Mouse (Mus musculus) ovary, postnatal 14 days (tissue): ENCODE results near the gene Tspan9.

Source experiments
- DNase-seq: peaks from one replicate; pipeline ENCODE4 v3.0.0; 2022; ENCODE audit warnings: low spot score

Tspan9 gene

GRCm38 (mm10) chr6:128036597-128036996 is 106.8 kb downstream of the Tspan9 start:
- DNase-seq, result no peak

- DNase-seq, result no peak
Observed at GRCm38 (mm10) chr6:128035930-128036309, 107.5 kb downstream of the Tspan9 start.

- DNase-seq, result no peak
Observed at GRCm38 (mm10) chr6:128035250-128035929, 108.0 kb downstream of the Tspan9 start.

GRCm38 (mm10) chr6:128034317-128035249 is 108.8 kb downstream of the Tspan9 start:
- DNase-seq, result peak; percentile 30

GRCm38 (mm10) chr6:128033868-128034250 is 109.5 kb downstream of the Tspan9 start:
- DNase-seq, result no peak

GRCm38 (mm10) chr6:128033172-128033867 is 110.1 kb downstream of the Tspan9 start:
- DNase-seq, result no peak

GRCm38 (mm10) chr6:128032252-128033171 is 110.9 kb downstream of the Tspan9 start:
- DNase-seq, result peak; percentile 91

- no peak for DNase-seq
Observed at GRCm38 (mm10) chr6:128031584-128031983, 111.8 kb downstream of the Tspan9 start.

- no peak for DNase-seq
Observed at GRCm38 (mm10) chr6:128031096-128031495, 112.3 kb downstream of the Tspan9 start.

- DNase-seq, result no peak
Observed at GRCm38 (mm10) chr6:128030475-128030874, 112.9 kb downstream of the Tspan9 start.

- DNase-seq, result no peak
Observed at GRCm38 (mm10) chr6:128029517-128030348, 113.7 kb downstream of the Tspan9 start.

- DNase-seq, result no peak
Observed at GRCm38 (mm10) chr6:128028116-128028940, 115.1 kb downstream of the Tspan9 start.

- DNase-seq, result no peak
Observed at GRCm38 (mm10) chr6:128025997-128026396, 117.4 kb downstream of the Tspan9 start.

- no peak for DNase-seq
Observed at GRCm38 (mm10) chr6:128025581-128025980, 117.8 kb downstream of the Tspan9 start.

- no peak for DNase-seq
Observed at GRCm38 (mm10) chr6:128022207-128022606, 121.2 kb downstream of the Tspan9 start.

- no peak for DNase-seq
Observed at GRCm38 (mm10) chr6:128021931-128022202, 121.5 kb downstream of the Tspan9 start.

- DNase-seq, result no peak
Observed at GRCm38 (mm10) chr6:128021106-128021930, 122.1 kb downstream of the Tspan9 start.

GRCm38 (mm10) chr6:128020521-128021057 is 122.8 kb downstream of the Tspan9 start:
- no peak for DNase-seq

GRCm38 (mm10) chr6:128020053-128020452 is 123.3 kb downstream of the Tspan9 start:
- no peak for DNase-seq
